Mouse (Mus musculus): Measurements from ENCODE around the gene Cmpk2. TPM values are rescaled to one million over a fixed set of nuclear protein-coding genes. Genes with fewer than 3 reads are reported as not detected.
"Not testable (repeated sequence)": the region's sequence is repeated elsewhere in the genome, so short reads cannot be mapped to it uniquely, and the experiment has no call there.

Cmpk2 gene
- polyA plus RNA-seq, 1 experiment from 2014 or later, result 9.2 TPM

DNA sequence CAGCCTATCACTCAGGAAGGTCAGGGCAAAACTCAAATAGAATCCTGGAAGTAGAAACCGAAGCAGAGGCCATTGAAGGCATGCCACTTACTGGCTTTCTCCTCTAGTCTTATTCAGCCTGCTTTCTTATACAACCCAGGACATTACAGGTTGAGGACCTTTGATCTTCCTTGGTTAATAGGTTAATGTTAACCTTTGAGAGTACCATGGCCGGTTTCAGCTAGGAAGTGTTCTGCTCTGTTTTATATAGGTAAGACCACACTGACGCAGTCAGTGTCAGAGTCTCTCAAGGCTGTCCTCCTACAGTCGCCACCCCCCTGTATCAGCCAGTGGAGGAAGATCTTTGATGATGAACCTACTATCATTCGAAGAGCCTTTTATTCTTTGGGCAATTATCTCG, 4.7 kb downstream of the Cmpk2 start:
- peaks cover 19% of the 10 kb centered on the region; the same call in 1 of the 2 replicates for H3K4me1 ChIP-seq (ENCODE audit: insufficient read depth, low read length)
- no peak overlapping the region for H3K4me3 ChIP-seq (ENCODE audit: low read length)
- H3K27ac ChIP-seq (ENCODE audit: low read length), result no peak overlapping the region
- H3K36me3 ChIP-seq (ENCODE audit: insufficient read depth, low read length), result no peaks in the 10 kb centered on the region
- no peaks in the 10 kb centered on the region for H3K9me3 ChIP-seq (ENCODE audit: low read length)
- H3K4me2 ChIP-seq (replicated peaks; ENCODE audit: low read depth, low read length), result no peak overlapping the region
- no peaks in the 10 kb centered on the region for H3K27me3 ChIP-seq (ENCODE audit: insufficient read depth, low read length)
- peak; percentile 44; the same call in 1 of the 2 replicates for ATAC-seq (ENCODE audit: low FRiP score, low TSS enrichment)
- H3K9ac ChIP-seq (replicated peaks; ENCODE audit: low read length), result no peak overlapping the region
- WGBS, result 83% methylated on average over 6 of the region's 6 CpGs

DNA sequence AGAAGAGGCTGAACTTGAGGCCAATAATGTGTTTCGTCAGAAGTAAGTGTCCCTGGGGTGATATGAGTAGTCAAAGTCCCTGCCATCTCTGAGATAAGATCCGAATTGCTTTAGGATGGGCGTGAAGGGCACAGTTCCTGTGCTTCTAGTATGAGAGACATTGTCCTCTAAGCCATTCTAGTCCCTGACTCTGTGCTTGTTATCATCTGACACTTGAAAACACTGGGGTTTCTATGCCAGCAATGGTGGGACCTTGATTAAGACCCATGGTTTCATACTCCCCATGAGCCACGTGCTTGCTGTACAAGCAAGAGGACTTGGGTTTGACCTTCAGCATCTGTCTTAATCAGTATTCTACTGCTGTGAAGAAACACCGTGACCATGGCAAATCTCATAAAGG, 8.2 kb downstream of the Cmpk2 start:
- Histone ChIP-seq H3K36me3 (ENCODE audit: insufficient read depth, low read length) (no peaks in the 10 kb centered on the region), H3K27me3 (ENCODE audit: insufficient read depth, low read length) (no peaks in the 10 kb centered on the region), H3K9ac (replicated peaks; ENCODE audit: low read length) (no peak overlapping the region), H3K27ac (ENCODE audit: low read length) (no peak overlapping the region), H3K4me2 (replicated peaks; ENCODE audit: low read depth, low read length) (no peak overlapping the region), H3K4me3 (ENCODE audit: low read length) (no peak overlapping the region), H3K4me1 (ENCODE audit: insufficient read depth, low read length) (no peaks in the 10 kb centered on the region), H3K9me3 (ENCODE audit: low read length) (no peaks in the 10 kb centered on the region)
- no peak for ATAC-seq (ENCODE audit: low FRiP score, low TSS enrichment)
- 91% methylated on average over 5 of the region's 5 CpGs for WGBS

DNA sequence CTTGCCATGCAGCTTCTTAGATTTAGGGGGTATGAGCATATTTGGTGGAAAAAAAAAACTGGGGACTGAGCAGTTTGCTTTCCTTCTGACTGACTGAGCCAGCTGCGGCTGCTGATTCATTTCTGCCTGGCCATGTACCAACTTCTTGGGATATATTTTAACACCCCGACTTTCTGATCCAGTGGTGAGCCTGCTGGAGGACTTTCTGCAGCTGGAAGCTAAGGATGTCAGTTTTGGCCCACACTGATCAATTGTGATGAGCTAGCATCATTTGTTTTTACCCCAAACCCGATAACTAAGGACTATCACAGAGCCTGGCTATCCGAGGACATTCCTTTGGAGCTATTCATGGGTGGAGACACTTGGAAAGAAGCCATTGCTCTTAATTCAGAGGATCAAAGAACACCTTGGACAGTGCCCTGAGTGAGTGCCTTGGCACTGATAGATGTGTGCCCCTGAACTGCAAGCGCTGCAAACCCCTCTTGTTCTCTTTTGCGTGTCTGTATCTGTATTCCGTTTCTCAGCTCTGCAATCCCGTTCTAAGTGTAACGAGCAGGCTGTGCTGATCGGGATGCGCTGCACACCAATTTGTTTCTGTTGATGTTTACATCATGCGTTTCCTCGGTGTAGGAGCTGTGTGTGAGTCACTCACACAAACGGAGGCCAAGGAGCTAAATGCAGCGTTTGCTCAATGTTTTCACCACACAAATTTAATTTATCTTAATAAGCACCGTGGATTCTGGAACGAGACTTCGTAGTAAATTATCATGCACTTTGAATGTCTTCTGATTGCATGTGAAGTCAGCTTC, 9.4 kb downstream of the Cmpk2 start:
- Histone ChIP-seq H3K36me3 (ENCODE audit: insufficient read depth, low read length) (no peaks in the 10 kb centered on the region), H3K9me3 (ENCODE audit: low read length) (no peaks in the 10 kb centered on the region), H3K4me1 (ENCODE audit: insufficient read depth, low read length) (no peaks in the 10 kb centered on the region), H3K4me2 (replicated peaks; ENCODE audit: low read depth, low read length) (no peak overlapping the region), H3K27ac (ENCODE audit: low read length) (no peak overlapping the region), H3K9ac (replicated peaks; ENCODE audit: low read length) (no peak overlapping the region), H3K27me3 (ENCODE audit: insufficient read depth, low read length) (no peaks in the 10 kb centered on the region), H3K4me3 (ENCODE audit: low read length) (no peak overlapping the region)
- no peak for ATAC-seq (ENCODE audit: low FRiP score, low TSS enrichment)
- whole genome bisulfite sequencing, result 80% methylated on average over 18 of the region's 18 CpGs

DNA sequence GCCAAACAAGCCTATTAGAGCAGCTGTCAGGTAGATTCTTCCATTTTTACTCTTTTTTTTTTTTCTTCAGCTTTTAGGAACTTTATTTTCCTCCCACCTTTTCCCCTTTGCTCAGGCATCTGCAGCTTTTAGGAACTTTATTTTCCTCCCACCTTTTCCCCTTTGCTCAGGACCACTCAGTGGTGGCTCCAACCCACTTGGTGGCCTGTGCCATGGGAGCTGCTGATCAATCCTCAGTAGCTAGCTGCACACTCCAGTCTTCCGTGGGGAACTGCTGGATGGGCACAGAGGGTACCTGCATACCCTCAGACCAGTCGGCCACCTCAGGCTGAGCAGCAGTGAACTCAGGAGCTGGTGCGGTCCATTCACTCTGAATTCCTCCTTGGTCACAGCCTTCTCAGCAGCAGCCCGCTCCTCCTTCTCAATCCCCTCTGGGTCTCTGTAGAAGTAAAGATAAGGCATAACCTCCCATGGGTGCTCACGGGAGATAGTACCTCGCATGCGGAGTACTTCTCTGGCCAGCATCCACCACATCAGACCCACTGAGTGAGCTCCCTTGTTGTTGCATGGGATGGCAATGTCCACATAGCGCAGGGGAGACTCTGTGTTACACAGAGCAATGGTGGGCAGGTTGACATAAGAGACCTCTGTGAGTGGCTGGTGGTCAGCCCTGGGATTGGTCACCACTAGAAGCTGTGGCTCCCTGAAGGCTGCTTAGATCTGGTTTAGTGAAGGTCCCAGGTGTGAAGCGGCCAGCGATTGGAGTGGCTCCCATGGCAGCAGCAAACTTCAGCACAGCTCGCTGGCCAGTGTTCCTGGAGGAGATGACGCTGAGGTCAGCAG, 17.0 kb downstream of the Cmpk2 start:
- H3K27me3 ChIP-seq (ENCODE audit: insufficient read depth, low read length); H3K4me1 ChIP-seq (ENCODE audit: insufficient read depth, low read length); H3K9me3 ChIP-seq (ENCODE audit: low read length); H3K27ac ChIP-seq (ENCODE audit: low read length); ATAC-seq (ENCODE audit: low FRiP score, low TSS enrichment); H3K4me2 ChIP-seq (replicated peaks; ENCODE audit: low read depth, low read length); H3K9ac ChIP-seq (replicated peaks; ENCODE audit: low read length); H3K4me3 ChIP-seq (ENCODE audit: low read length); H3K36me3 ChIP-seq (ENCODE audit: insufficient read depth, low read length): not testable (repeated sequence)
- WGBS, result 90% methylated on average over 12 of the region's 12 CpGs

DNA sequence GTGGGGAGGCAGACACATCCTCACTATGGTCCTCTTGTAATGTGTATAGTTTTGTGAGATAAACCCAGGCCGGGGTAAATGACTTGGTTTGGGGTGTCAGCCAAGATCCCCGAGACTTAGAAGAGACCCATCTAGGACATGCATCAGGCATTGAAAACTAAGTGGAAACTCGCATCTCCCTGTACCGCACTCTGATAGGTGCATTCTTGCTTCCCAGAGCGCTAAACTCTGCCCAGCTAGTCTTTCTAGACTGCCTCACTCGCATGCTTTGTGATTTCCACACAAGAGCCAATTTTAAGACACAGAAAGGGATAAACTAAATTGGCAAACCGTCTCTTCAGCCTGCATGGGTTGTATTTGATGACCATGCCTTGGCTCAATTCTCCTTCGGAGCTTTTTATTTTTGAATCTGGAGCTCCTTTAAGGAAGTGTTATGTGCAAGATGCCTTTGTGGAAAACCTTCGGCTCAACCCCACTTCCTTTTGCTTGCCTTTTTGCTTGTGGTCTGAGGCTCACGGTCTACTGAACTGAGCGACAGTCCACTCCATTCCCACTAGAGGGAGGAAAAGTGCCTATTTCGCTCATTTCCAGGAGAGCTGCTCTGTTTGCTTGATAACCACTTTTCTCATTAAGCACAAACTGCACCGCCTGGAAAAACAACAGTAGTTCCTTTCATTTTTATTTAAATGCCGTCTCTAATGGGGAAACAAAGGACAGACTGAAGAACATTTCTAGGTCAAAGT, 19.0 kb downstream of the Cmpk2 start:
- Histone ChIP-seq H3K9ac (replicated peaks; ENCODE audit: low read length) (no peak overlapping the region), H3K9me3 (ENCODE audit: low read length) (no peaks in the 10 kb centered on the region), H3K4me2 (replicated peaks; ENCODE audit: low read depth, low read length) (peak overlapping the region; percentile 32), H3K4me1 (ENCODE audit: insufficient read depth, low read length) (peaks cover 7% of the 10 kb centered on the region), H3K4me3 (ENCODE audit: low read length) (no peak overlapping the region), H3K27ac (ENCODE audit: low read length) (peak overlapping the region; percentile 36; the same call in 1 of the 2 replicates), H3K27me3 (ENCODE audit: insufficient read depth, low read length) (no peaks in the 10 kb centered on the region), H3K36me3 (ENCODE audit: insufficient read depth, low read length) (no peaks in the 10 kb centered on the region)
- 36% methylated on average over 14 of the region's 14 CpGs for WGBS
- ATAC-seq (ENCODE audit: low FRiP score, low TSS enrichment), result peak; percentile 61; the same call in 1 of the 2 replicates

DNA sequence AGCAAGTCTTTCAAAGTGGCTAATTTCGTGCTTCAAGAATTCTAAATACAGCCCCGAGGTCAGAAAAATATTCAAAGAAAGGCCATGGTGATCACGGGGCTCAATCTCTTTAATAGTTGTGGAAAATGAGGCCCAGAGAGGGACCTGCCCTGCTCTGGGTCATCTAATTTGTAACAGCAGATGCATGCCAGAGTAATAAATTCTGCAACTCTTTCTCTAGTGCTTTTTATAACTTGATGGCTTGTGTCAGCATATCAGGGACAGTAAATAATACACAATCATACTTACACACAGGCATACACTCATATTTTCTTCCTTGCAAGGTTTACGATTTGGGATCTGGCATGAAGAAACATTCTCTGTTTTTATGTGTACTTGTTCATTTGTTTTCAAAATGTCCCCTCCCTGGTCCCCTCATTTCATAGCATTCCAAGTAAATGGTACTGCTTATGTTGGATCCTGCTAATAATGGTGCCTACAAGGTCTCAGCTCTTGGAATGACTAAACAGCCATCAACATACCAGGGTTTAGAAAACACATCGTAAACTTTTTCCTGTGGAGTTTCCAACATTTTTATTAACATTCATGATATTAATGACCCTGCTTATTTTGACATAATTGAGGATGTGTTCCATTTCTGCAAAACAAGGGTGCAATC, 19.7 kb downstream of the Cmpk2 start:
- Histone ChIP-seq H3K9ac (replicated peaks; ENCODE audit: low read length) (no peak overlapping the region), H3K4me1 (ENCODE audit: insufficient read depth, low read length) (peaks cover 7% of the 10 kb centered on the region), H3K36me3 (ENCODE audit: insufficient read depth, low read length) (no peaks in the 10 kb centered on the region), H3K27me3 (ENCODE audit: insufficient read depth, low read length) (no peaks in the 10 kb centered on the region), H3K9me3 (ENCODE audit: low read length) (no peaks in the 10 kb centered on the region), H3K27ac (ENCODE audit: low read length) (no peak overlapping the region), H3K4me3 (ENCODE audit: low read length) (no peak overlapping the region), H3K4me2 (replicated peaks; ENCODE audit: low read depth, low read length) (peak overlapping the region; percentile 32)
- WGBS, result 23% methylated on average over 5 of the region's 5 CpGs
- peak; percentile 35; the same call in 1 of the 2 replicates for ATAC-seq (ENCODE audit: low FRiP score, low TSS enrichment)

DNA sequence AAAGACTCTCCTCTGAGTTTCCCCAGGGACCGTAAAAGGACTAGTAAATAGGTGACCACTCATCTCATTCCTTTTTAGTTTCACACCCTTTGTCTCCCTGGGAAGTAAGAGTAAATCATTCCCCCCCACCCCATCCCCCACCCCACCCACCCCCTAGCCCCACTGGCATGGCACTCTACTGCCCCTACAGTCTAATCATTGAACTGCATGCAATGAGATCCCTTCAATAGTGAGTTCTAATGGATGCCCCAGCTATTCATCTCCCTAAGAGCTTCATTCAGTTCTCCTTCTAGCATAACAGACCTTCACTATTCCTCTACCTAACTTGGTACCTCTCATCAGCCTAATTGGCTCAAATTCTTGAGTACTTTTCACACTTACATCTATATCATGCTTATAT, 20.9 kb downstream of the Cmpk2 start:
- H3K4me1 ChIP-seq (ENCODE audit: insufficient read depth, low read length), result peaks cover 7% of the 10 kb centered on the region
- no peak for ATAC-seq (ENCODE audit: low FRiP score, low TSS enrichment)
- no peak overlapping the region for H3K4me3 ChIP-seq (ENCODE audit: low read length)
- H3K9me3 ChIP-seq (ENCODE audit: low read length), result no peaks in the 10 kb centered on the region
- 89% methylated on average over 1 of the region's 1 CpGs for WGBS
- no peak overlapping the region for H3K4me2 ChIP-seq (replicated peaks; ENCODE audit: low read depth, low read length)
- H3K27ac ChIP-seq (ENCODE audit: low read length), result no peak overlapping the region
- no peaks in the 10 kb centered on the region for H3K27me3 ChIP-seq (ENCODE audit: insufficient read depth, low read length)
- H3K9ac ChIP-seq (replicated peaks; ENCODE audit: low read length), result no peak overlapping the region
- H3K36me3 ChIP-seq (ENCODE audit: insufficient read depth, low read length), result no peaks in the 10 kb centered on the region

DNA sequence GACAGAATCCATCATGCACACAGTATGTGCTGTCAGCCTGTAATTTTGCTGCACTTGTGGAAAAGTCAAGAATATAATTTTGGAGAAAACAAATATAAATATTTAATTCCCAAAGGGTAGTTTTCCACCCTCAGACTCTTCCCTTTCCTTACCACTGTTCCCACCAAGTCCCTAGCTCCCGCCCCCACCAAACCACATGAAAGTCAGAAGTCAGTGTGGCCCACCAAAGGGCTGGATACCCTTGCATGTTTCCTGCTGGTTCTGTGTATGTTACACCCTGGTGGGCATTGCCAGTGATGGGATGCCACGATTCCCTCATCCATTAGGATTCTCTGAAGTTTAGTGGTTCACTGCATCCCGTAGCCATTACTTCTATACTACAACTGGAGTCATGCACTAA, 32.0 kb downstream of the Cmpk2 start:
- ATAC-seq (ENCODE audit: low FRiP score, low TSS enrichment), result no peak
- Histone ChIP-seq H3K4me3 (ENCODE audit: low read length) (no peak overlapping the region), H3K4me2 (replicated peaks; ENCODE audit: low read depth, low read length) (no peak overlapping the region), H3K9ac (replicated peaks; ENCODE audit: low read length) (no peak overlapping the region), H3K36me3 (ENCODE audit: insufficient read depth, low read length) (no peaks in the 10 kb centered on the region), H3K27ac (ENCODE audit: low read length) (no peak overlapping the region), H3K9me3 (ENCODE audit: low read length) (no peaks in the 10 kb centered on the region), H3K27me3 (ENCODE audit: insufficient read depth, low read length) (no peaks in the 10 kb centered on the region), H3K4me1 (ENCODE audit: insufficient read depth, low read length) (no peaks in the 10 kb centered on the region)
- 91% methylated on average over 3 of the region's 3 CpGs for WGBS

DNA sequence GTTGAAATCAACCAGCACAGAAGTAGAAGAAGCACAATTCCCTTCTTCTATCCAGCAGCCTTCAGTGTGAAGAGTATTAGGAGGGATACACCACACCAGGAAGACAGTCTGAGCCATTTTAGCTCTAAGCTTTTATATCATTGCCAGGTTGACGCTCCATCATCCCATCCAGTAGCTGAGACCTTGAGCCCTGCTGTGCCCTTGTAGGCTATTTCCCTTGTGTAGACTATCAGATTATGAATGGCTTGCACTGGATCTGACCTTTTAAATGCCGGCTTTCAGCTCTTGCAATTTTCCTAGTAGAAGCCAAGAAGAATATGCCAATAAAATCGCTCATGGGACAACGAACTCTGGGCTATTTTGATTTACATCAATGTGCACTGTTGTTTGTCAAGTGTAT, 42.0 kb downstream of the Cmpk2 start:
- H3K4me2 ChIP-seq (replicated peaks; ENCODE audit: low read depth, low read length), result no peak overlapping the region
- no peak overlapping the region for H3K9ac ChIP-seq (replicated peaks; ENCODE audit: low read length)
- H3K4me3 ChIP-seq (ENCODE audit: low read length), result no peak overlapping the region
- H3K36me3 ChIP-seq (ENCODE audit: insufficient read depth, low read length), result no peaks in the 10 kb centered on the region
- ATAC-seq (ENCODE audit: low FRiP score, low TSS enrichment), result no peak
- 89% methylated on average over 4 of the region's 4 CpGs for WGBS
- no peaks in the 10 kb centered on the region for H3K4me1 ChIP-seq (ENCODE audit: insufficient read depth, low read length)
- no peaks in the 10 kb centered on the region for H3K27me3 ChIP-seq (ENCODE audit: insufficient read depth, low read length)
- no peaks in the 10 kb centered on the region for H3K9me3 ChIP-seq (ENCODE audit: low read length)
- no peak overlapping the region for H3K27ac ChIP-seq (ENCODE audit: low read length)
